Mouse (Mus musculus): ENCODE data around the gene Fus.

DNA sequence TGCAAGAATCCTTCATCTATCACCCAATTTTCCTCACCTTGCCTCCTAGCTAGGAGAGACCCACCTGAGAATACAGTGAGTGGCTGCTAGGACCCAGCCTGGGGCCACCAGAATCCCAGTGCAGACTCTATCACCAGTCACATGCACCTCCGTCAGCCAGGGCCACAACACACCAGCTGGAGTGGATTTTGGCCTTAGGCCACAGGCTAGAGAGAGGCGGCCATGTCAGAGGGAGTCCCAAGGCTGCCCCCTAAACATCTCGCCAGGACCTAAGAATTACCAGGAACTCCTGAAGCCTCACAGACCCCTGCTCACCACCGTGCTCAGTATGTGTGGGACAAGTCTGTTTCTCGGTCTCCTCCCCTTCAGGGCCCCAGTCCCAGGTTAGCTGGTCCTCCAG, 33.2 kb upstream of the Fus start:
- no peak for TF ChIP-seq CTCF (IDR thresholded peaks at IDR 0.05; ENCODE audit: extremely low read depth, insufficient read length, insufficient replicate concordance, low read depth, low read length)
- no peak for TF ChIP-seq POLR2A (IDR thresholded peaks at IDR 0.05; ENCODE audit: low read depth, low read length)
